Mouse (Mus musculus): ENCODE data around the gene C5ar1. TPM values are rescaled to one million over a fixed set of nuclear protein-coding genes. Genes with fewer than 3 reads are reported as not detected.
"Not testable (repeated sequence)": the region's sequence is repeated elsewhere in the genome, so short reads cannot be mapped to it uniquely, and the experiment has no call there.

The C5ar1 gene
- polyA plus RNA-seq, 1 experiment, result 39.2 TPM

DNA sequence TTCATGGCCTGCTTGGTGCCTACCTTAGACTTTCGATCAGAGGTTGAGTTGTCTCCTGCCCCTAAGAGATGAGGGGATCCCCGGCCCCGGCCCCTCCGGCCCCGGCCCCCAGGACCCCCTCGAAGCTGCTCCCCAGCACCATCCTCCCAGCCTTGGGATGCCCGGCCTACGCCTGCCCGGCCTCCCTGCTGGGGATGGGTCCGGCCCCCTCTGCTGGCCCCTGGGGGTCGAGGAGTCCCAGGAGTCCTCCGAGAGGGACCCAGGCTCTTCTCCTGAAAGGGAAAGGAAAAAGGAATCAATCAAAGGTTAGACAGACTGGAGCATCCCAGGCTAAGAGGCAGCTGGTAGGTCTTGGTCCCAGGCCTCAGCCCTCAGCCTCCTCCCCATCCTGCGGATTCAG lies 23.0 kb upstream of the C5ar1 start:
- TF ChIP-seq CTCF (IDR thresholded peaks at IDR 0.05; ENCODE audit: insufficient read depth, low read length) (no peak), POLR2A (IDR thresholded peaks at IDR 0.05; ENCODE audit: borderline replicate concordance, extremely low read depth, low read depth, low read length) (no peak)
- 88% methylated on average over 13 of the region's 13 CpGs for WGBS
- Histone ChIP-seq H3K4me3 (replicated peaks; ENCODE audit: extremely low read depth, low read depth, low read length) (no peak overlapping the region), H3K4me1 (ENCODE audit: control insufficient read depth, insufficient read depth, low read length) (no peaks in the 10 kb centered on the region)
- DNase-seq, result no peak

DNA sequence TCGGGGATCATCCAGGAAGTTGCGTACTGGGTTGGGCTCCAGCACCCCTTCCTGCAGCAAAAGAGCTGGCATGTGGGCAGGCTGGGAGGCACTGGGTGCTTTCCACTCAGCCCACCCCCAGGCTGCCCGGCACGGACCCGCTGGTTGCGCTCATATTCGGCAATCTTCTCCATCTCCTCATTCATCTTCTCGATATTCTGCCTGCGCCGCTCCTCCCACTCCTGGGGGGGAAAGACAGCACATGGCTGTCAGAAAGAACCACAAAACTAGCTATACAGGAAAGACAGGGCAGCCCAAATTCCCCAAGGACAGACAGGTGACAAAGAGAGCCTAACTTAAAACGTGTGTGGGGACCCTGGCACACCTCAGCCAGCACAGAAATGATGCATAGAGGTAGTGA lies 21.4 kb upstream of the C5ar1 start:
- TF ChIP-seq POLR2A (IDR thresholded peaks at IDR 0.05; ENCODE audit: borderline replicate concordance, extremely low read depth, low read depth, low read length), result no peak
- TF ChIP-seq CTCF (IDR thresholded peaks at IDR 0.05; ENCODE audit: insufficient read depth, low read length), result no peak
- no peak for DNase-seq
- WGBS, result 82% methylated on average over 11 of the region's 11 CpGs
- H3K4me3 ChIP-seq (replicated peaks; ENCODE audit: extremely low read depth, low read depth, low read length), result no peak overlapping the region
- no peaks in the 10 kb centered on the region for H3K4me1 ChIP-seq (ENCODE audit: control insufficient read depth, insufficient read depth, low read length)

DNA sequence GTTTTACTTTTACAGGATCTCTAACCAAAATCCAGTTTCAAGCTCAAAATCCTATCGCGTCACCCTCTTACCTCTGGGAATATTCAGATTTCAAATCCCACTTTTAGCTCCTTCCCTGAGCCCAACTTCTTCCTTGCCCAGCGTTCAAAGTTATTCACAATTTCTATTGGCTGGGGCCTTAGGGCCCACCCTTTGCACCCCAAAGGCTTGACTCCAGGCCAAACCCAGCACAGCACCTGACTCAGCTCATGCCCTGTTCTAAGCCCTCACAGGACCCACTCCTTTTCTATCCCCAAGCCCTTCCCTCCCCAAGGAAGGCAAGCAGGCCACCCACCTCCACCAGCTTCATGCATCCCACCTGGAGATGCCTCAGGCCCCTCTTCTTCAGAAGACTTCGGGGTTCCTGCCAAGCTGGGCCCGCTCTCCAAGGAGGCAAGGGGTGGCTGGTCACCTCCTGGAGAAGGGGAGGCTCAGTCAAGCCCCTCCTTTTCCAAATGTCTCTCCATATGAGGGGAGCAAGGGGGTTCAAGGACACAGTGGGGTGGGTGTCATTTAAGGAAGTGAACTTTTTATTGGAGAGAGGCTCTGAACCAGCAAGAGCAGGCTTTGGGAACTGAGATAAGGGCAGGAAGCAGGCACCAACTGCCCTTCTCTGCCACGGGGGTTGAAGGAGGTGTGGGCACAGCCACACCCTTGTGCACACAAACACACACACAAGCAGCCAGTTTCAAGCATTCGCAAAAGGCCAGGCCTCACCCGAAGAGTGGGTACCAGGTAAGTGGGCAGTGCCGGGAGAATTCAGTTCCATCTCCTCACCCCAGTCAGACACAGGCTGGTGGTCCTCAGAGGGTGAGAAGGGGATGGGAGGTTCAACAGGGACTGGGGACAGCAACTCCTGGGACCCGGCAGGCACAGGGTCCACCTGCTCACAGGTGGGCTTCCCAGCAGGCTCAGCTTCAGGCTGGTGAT lies 15.9 kb upstream of the C5ar1 start:
- TF ChIP-seq POLR2A (IDR thresholded peaks at IDR 0.05; ENCODE audit: borderline replicate concordance, extremely low read depth, low read depth, low read length), result no peak
- TF ChIP-seq CTCF (IDR thresholded peaks at IDR 0.05; ENCODE audit: insufficient read depth, low read length), result no peak
- no peak for DNase-seq
- H3K4me3 ChIP-seq (replicated peaks; ENCODE audit: extremely low read depth, low read depth, low read length), result no peak overlapping the region
- peaks cover 10% of the 10 kb centered on the region for H3K4me1 ChIP-seq (ENCODE audit: control insufficient read depth, insufficient read depth, low read length)
- WGBS, result 73% methylated on average over 10 of the region's 10 CpGs

DNA sequence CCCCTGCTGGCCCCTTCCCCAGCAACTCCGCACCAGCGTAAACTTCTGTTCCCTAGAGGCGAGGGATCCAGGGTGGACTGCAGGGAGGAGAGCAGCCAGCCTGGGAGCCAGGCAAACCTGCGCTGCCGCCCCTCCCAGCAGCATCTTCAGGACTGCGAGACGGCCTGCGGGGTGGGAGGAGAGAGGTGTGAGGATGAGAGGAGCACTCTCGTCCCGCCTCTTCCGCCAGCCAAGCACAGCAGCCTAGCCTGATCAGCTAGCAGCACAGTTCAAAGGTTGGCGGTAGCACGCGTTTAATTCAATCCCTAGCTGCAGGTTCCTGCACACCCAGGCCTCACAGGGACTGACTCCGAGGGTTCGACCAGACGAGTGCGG lies 14.4 kb upstream of the C5ar1 start:
- WGBS, result 3% methylated on average over 18 of the region's 18 CpGs
- peak; percentile 40; the same call in 1 of the 2 replicates for TF ChIP-seq POLR2A (IDR thresholded peaks at IDR 0.05; ENCODE audit: borderline replicate concordance, extremely low read depth, low read depth, low read length)
- TF ChIP-seq CTCF (IDR thresholded peaks at IDR 0.05; ENCODE audit: insufficient read depth, low read length), result no peak
- Histone ChIP-seq H3K4me1 (ENCODE audit: control insufficient read depth, insufficient read depth, low read length) (peaks cover 10% of the 10 kb centered on the region), H3K4me3 (replicated peaks; ENCODE audit: extremely low read depth, low read depth, low read length) (peak overlapping the region; percentile 86)
- no peak for DNase-seq

DNA sequence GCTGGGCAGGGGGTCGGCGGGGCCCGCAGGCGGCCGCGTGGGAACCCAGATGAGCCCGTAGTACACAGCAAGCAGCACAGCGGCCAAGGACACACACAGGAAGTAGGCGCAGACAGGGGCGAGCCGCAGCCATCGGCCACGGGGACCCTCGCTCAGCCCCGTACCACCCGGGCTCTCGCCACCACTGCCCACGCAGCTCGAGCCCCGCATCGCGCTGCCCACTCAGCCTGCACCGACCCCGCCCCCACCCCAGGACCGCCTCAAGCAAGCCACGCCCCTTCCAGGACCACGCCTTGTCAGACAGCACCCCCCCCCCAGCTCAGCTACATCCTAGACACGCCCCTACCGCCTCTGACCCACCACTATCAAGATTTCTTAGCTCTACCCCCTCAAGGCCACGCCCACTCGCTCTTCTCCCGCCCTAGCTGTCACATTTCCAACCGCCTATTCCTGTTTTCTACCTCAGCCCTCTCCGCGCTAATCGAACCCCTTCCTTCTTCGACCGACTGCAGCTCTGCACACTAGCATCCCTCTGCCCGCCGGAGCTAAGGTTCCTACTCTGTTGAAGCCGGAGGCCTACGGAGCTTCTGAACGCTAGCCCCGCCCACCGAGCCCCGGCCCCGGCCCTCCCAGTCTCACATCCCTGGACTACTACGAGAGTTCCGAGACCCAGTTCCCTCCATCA lies 13.9 kb upstream of the C5ar1 start, which contains the start of gene Inafm1:
Gene Inafm1 (minus strand): TSS at position 537 of the 685 bp plus-strand sequence.
- peak; percentile 15; the same call in 1 of the 2 replicates for TF ChIP-seq POLR2A (IDR thresholded peaks at IDR 0.05; ENCODE audit: borderline replicate concordance, extremely low read depth, low read depth, low read length)
- no peak for TF ChIP-seq CTCF (IDR thresholded peaks at IDR 0.05; ENCODE audit: insufficient read depth, low read length)
- peak; percentile 82 for DNase-seq
- WGBS, result under 1% methylated on average over 49 of the region's 49 CpGs
- peak within 1 kb of the TSS; percentile 86 for H3K4me3 ChIP-seq (replicated peaks; ENCODE audit: extremely low read depth, low read depth, low read length)
- peaks cover 10% of the 10 kb centered on the region for H3K4me1 ChIP-seq (ENCODE audit: control insufficient read depth, insufficient read depth, low read length)

DNA sequence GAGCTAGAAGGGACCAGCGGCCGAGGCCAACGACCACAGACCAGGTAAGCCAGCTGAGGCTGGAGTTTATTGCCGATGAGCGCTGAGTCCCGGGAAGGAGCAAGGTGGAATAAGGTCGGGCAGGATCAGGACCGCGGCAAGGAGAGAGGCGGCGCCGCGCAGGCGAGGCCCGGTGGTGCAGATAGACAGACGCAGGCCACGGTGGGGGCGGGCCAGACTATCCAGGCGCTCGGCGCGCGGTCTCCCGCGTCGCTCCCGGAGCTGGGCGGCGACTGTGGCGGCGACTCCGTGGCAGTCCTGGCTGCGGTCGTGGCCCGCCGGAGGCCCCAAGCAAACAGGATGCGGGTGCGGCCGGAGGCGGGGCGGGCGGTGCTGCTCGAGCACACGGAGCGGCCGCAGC lies 13.3 kb upstream of the C5ar1 start:
- Histone ChIP-seq H3K4me3 (replicated peaks; ENCODE audit: extremely low read depth, low read depth, low read length) (peak overlapping the region; percentile 86), H3K4me1 (ENCODE audit: control insufficient read depth, insufficient read depth, low read length) (peaks cover 10% of the 10 kb centered on the region)
- peak; percentile 55 for DNase-seq
- no peak for TF ChIP-seq POLR2A (IDR thresholded peaks at IDR 0.05; ENCODE audit: borderline replicate concordance, extremely low read depth, low read depth, low read length)
- TF ChIP-seq CTCF (IDR thresholded peaks at IDR 0.05; ENCODE audit: insufficient read depth, low read length), result no peak
- WGBS, result 1% methylated on average over 45 of the region's 46 CpGs

DNA sequence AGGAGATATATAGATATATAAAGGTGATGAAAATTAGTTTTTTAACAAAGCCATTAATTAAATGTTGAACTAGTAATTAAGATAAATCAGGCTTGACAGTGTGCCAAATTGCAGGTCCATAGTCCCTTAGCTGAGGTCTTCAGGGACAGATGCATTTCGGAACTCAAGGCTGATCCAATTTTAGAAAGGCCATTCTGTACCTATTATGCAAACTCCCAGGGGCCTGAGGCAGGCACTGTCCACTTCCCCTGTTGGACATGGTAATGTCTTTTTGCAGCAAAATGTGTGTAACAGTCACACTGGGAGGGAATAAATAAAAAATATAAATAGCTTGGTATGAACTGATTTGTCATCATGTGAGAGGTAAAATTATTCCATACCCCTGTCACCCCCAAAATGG lies 11.8 kb upstream of the C5ar1 start:
- peaks cover 10% of the 10 kb centered on the region for H3K4me1 ChIP-seq (ENCODE audit: control insufficient read depth, insufficient read depth, low read length)
- no peak overlapping the region for H3K4me3 ChIP-seq (replicated peaks; ENCODE audit: extremely low read depth, low read depth, low read length)
- WGBS, result 69% methylated on average over 1 of the region's 1 CpGs
- TF ChIP-seq CTCF (IDR thresholded peaks at IDR 0.05; ENCODE audit: insufficient read depth, low read length) (no peak), POLR2A (IDR thresholded peaks at IDR 0.05; ENCODE audit: borderline replicate concordance, extremely low read depth, low read depth, low read length) (no peak)
- DNase-seq, result no peak

DNA sequence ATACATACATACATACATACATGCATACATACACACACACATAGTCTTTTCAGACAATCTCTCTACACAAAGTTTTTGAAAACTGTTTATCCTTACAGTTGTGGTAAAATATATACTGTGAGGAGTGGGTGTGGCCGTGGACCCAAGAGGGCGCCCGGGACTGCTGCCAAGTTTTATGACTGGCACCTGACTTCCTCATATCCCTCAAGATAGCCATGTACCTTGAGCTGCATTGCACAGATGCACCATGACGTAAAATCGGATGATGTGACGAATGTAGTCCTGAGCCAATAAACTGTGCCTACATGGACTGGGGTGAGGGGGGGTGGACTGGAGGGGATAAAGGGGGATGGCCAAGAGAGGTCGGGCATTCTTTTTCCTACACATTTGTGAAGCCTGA lies 7.3 kb upstream of the C5ar1 start:
- H3K4me1 ChIP-seq (ENCODE audit: control insufficient read depth, insufficient read depth, low read length); H3K4me3 ChIP-seq (replicated peaks; ENCODE audit: extremely low read depth, low read depth, low read length); DNase-seq: not testable (repeated sequence)
- 51% methylated on average over 7 of the region's 7 CpGs for WGBS

DNA sequence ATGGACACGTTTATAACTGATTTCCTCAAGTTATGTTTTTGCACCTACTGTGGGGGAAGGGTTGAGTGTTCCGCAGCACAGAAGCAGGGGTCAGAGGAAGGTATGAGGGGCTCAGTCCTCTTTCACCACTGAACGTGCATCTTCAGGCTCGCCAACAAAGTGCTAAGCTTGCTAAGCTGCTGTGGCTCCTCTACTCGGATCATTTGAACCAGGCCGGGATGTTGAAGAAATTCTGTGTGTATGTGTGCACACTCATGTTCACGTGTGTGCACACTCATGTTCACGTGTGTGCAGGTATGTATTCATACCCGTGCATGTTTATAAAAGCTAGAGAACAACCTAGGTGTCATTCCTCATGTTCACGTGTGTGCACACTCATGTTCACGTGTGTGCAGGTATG lies 6.5 kb upstream of the C5ar1 start:
- Histone ChIP-seq H3K4me3 (replicated peaks; ENCODE audit: extremely low read depth, low read depth, low read length) (no peak overlapping the region), H3K4me1 (ENCODE audit: control insufficient read depth, insufficient read depth, low read length) (no peaks in the 10 kb centered on the region)
- TF ChIP-seq POLR2A (IDR thresholded peaks at IDR 0.05; ENCODE audit: borderline replicate concordance, extremely low read depth, low read depth, low read length) (no peak), CTCF (IDR thresholded peaks at IDR 0.05; ENCODE audit: insufficient read depth, low read length) (no peak)
- DNase-seq, result no peak
- WGBS, result 83% methylated on average over 11 of the region's 11 CpGs

All from lung, adult 2 months (tissue).